Mouse (Mus musculus) pancreas, adult 10 weeks (tissue): ENCODE results near the gene Fam83g. TPM values are rescaled to one million over a fixed set of nuclear protein-coding genes. Genes with fewer than 3 reads are reported as not detected.

ENCODE experiments used
- polyA plus RNA-seq: library from polyadenylated mRNA; stranded (reverse); fragments of 350-450 nt; fragmentation: Illumina TruSeq; extraction: RNeasy Lipid Tissue Mini Kit (QIAGEN cat#74804); gene quantifications from one replicate; pipeline ENCODE4 v1.2.3, GENCODE M21; 2015; ENCODE audit warnings: low read depth, low replicate concordance; ENCODE audit not compliant: insufficient read depth

Fam83g gene
- 1.3 TPM for polyA plus RNA-seq

DNA sequence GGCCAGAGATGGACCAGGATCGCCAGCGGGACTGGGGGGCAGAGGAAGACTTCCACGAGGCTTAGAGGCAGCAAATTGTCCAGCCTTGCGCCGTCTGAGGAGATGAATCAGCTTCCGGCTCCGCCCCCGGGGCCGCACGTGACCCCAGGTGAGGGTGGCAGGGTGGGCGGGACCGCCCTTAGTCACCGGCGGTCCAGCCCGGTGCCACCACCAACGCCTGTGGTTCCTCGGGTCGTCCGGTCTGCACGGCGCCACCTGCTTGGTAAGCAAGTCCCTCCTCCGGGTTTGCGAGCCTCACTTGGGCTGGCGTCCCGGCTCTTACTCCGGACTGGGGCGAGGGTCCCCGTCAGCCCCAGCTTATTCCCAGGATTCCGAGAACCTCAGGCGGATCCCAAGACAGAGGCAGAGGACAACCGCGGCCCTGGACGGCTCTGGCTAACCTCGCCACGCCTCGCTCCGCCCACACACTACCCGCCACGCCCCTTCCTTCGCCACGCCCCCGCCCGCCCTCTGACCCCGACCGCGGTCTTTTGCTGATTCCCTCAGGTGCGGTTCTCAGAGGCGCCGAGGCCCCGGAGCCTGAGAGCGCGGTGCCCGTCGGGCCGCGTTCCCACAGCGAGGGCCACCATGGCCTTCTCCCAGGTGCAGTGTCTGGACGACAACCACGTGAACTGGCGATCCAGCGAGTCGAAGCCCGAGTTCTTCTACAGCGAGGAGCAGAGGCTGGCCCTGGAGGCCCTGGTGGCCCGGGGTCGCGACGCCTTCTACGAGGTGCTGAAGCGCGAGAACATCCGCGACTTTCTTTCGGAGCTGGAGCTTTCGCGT lies at the start of gene Fam83g:
Gene Fam83g, plus strand, starts transcription at position 185 of the 825 bp plus-strand sequence.

GRCm38 (mm10) chr11:61652686-61653447 lies 31.0 kb upstream of the Fam83g start, which contains the start of gene Grap:
Gene Grap (plus strand): TSS chr11:61653265.

DNA sequence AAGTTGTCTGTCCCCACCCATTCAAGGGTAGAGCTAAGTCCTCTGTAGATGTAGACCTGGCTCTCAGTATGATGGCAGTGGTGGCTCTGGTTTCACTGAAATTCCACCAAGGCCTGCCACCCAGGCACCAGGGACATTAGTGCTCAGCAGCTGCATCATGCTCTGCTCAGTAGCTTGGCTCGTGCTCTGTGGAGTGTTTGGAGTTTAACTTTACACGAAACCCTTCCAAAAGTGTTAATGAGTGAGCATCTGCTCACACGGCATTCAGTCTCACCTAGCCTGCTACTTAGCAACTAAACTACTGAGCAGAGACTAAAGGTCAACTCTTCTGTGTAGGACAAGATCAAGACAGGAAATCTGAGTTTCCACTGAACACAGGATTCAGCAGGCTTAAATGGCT lies 36.7 kb downstream of the Fam83g start, which contains the start of gene Slc5a10:
Gene Slc5a10, minus strand, starts transcription at position 191 of the 400 bp plus-strand sequence.

Other genes with a start within 250 kb of the Fam83g start
- gene Rnf112, start 230.0 kb upstream of the Fam83g start, polyA plus RNA-seq = 1.7 TPM
- 5.2 TPM for gene Mfap4, start 198.7 kb upstream of the Fam83g start, polyA plus RNA-seq
- 5.6 TPM for gene Mapk7, start 189.7 kb upstream of the Fam83g start, polyA plus RNA-seq
- 5.1 TPM for gene B9d1, start 178.9 kb upstream of the Fam83g start, polyA plus RNA-seq
- 7.1 TPM for gene Epn2, start 104.4 kb upstream of the Fam83g start, polyA plus RNA-seq
- 3.5 TPM for gene Grap, start 30.8 kb upstream of the Fam83g start, polyA plus RNA-seq
- not detected for gene Slc5a10, start 36.7 kb downstream of the Fam83g start, polyA plus RNA-seq
- 4.5 TPM for gene Prpsap2, start 78.0 kb downstream of the Fam83g start, polyA plus RNA-seq
- 5.5 TPM for gene Ulk2, start 171.0 kb downstream of the Fam83g start, polyA plus RNA-seq
- gene Akap10, start 246.2 kb downstream of the Fam83g start, polyA plus RNA-seq = 4.7 TPM